Mouse (Mus musculus): ENCODE measurements around the gene Fbxo34.
"Not testable (repeated sequence)": the region's sequence is repeated elsewhere in the genome, so short reads cannot be mapped to it uniquely, and the experiment has no call there.

Fbxo34 gene

DNA sequence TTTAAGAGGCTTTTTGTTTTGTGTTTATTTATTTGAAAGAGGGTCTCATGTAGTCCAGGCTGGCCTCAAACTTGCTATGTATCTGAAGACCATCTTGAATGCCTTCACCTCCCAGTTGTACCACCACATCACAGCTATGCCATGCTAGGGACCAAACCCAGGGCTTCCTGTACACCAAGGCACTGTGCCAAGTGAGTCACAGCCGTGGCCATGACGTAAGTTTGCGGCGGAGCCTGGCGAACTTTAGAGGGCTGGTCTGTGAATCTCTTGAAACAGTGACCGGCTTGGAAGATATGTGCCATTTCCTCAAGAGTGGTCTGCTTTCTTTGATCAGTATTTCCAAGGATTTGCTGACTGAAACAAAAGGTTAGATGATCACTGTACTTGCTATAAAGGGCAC lies 68.4 kb downstream of the Fbxo34 start:
- DNase-seq = peak in 1 of 2 experiments; percentile 17

DNA sequence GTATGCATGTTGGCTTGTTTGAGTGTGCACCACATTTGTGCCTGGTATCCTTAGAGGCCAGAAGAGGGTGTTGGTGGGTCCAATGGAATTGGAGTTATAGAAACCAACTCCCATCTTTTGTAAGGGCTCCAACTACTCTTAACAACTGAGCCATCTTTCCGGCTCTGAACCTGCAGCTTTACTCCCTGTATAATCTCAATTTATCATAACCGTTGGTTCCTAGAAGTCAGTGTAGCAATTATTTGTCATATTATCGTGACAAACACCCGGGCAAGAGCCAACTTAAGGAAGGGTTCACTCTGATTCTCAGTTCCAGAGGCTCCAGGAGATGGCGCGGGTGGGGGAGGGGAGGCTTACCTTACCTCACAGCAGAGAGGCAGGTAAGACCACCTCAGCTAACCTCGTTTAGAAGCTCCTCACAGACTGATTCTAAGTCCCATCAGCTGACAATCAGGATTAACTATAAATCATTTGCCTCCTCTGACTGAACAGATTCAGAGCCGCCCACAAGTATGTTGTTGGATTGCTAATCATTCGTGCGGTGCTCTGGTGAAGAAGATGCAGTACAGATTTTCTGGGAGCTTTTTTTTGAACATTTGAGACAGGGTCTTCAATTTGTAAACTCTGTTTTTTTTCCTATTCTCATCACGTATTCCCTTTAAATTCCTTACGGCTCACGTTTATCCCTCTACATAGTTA lies 70.7 kb downstream of the Fbxo34 start:
- no peak for DNase-seq

DNA sequence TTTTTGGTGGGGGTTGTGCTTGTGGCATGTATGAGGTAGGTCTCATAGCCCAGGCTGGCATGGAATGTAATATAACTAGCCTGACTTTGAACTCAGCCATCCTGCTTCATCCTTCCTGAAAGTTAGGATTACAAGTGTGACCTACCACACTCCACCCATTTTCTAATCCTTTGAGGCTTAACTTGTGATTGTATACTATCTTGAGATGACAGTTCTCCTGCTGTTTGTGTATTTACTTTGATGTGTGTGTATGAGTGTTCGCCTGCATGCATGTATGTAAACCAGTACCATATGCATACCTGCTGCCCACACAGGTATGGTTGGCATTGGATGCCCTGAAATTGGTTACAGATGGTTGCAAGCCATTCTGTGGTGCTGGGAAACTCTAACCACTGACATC lies 71.4 kb downstream of the Fbxo34 start:
- no peak for DNase-seq

DNA sequence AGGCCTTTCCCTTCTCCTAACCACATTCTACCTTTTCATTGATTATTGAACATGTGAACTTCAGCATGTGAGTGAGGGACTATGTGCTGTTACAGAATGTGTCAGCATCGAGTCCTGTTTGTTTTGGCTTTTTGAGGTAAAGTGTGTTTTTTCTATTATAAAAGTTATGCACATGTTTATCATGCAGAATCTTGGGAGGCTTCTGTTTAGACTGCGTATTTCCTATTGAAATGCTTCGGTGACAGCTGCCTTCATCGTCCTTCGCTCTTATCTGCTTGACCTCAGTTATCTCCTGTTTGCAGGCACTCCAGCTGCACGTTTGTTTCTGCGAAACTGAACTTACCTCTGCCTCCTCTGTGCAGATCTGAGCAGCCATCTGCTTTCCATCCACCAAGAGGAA lies 72.1 kb downstream of the Fbxo34 start:
- no peak for DNase-seq

DNA sequence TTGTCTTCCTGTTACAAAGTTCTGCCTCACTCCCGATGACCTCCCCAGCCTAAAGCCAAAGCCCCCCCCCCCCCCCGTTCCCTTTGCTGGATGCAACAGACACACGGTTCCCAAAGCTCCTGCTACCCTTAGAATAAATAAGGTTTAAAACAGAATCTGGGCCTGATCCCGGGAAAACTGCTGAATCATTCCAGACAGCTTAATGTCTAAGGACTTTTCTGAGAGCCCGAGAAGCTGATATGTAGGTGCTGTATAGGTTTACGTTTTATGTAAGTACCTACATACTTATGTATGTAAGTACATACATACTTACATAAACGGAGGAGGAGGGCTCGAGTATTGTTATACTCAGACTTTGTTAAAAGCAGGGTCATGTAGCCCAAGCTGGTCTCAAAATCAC lies 75.2 kb downstream of the Fbxo34 start:
- no peak for DNase-seq

DNA sequence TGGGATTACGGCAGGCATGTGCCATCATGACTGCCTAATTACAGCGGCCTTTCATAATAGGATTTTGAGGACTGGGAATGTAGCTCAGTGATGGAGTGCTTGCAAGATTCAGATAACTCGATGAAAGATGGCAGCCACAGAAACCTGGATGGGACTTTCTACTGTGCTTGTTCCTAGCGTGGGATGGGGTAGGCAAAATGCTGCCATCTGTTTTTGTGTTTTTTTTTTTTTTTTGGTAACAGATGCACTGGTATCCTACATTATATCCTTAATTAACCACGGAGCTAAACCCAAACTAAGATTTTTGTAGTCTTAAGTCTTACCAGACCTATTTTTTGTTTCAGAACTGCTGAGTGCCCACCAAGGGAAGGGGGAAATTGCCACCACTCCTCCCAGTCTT lies 75.6 kb downstream of the Fbxo34 start:
- DNase-seq = no peak

DNA sequence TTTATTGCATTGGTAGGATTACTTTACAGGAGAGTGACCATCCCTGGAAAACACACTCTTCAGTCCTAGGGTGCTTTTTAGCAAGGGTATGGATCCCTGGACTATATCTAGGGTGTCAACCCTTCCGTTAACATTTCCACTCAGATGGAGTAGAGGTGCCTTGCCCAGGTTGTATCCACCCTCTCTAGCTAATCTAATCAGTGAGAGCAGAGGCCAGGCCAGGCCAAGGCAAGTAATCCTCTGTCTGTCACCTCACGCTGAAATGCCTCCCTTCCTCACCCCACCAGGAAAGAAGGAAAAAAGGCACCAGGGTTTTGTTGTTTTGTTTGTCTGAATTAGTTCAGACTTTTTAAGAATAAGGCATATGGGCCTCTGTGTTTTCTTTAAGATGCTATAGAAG lies 77.6 kb downstream of the Fbxo34 start:
- DNase-seq = no peak

DNA sequence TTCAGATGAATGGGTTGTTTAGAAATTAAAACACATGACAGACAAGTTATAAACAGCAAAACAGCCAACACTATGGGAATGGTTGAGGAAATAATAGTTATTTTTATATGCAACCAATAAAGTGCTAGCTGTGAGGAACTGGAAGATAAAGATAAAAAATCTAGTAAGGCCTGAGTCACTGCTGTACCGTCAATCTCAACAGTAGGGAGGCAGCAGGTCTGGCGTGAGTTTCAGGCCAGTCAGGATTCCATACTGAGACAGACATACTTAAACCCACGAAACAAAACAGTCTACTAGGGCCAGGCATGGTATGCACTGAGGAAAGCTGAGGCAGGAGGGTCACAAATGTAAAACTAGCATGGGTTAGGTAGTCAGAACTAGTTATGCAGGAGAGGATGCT lies 78.1 kb downstream of the Fbxo34 start:
- DNase-seq = no peak

DNA sequence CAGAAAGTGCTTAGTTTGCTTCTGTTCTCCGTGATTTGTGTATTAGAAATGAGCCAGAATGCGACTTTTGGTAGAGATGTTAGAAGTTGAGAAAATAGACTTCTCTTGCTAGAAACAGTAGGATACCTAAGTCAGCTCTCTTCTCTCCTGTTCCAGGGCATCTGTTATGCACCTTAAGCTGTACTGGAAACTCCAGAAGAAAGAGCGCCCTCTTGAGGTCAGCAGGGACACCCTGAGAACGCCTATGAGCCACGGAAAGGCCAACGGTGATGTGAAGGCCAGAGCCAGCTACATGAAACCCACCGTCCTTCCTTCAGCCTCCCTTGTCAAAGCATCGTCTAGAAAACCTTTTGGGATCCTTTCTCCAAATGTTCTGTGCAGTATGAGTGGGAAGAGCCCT lies 78.8 kb downstream of the Fbxo34 start:
- peak; percentile 71 to 74 for DNase-seq

DNA sequence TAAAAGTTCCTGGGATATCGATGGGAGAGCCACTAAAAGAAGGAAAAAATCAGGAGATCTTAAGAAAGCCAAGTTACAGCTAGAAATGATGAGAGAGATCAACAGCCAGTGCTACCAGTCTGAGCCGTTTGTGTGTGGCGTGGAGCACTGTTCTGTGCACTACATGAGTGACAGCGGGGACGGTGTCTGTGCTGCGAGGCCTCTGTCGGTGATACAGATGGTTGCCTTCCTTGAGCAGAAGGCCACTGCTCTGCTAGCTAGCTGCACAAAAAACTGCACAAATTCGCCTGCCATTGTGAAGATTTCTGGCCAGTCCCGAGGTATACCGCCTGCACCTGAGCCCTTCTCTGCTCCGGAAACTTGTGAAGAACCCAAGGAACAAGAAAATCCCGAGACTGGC lies 79.4 kb downstream of the Fbxo34 start:
- not testable (repeated sequence) for DNase-seq

DNA sequence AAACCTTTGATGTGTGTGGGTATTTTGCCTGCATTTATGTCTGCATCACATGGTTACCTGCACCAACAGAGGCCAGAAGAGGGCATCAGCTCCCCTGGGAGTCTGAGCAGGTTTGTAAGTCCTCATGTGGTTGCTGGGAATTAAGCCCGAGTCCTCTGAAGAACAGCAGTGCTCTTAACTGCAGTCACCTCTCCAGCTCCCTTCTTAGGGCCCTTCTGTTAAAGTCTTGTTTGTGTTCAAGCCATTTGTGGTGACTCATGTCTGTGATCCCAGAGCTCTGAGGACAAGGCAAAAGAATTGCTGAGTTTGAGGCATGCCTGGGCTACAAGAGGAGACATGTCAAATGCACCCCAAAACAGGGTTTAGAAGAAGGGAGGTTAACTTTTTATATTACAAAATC lies 82.3 kb downstream of the Fbxo34 start:
- no peak for DNase-seq

DNA sequence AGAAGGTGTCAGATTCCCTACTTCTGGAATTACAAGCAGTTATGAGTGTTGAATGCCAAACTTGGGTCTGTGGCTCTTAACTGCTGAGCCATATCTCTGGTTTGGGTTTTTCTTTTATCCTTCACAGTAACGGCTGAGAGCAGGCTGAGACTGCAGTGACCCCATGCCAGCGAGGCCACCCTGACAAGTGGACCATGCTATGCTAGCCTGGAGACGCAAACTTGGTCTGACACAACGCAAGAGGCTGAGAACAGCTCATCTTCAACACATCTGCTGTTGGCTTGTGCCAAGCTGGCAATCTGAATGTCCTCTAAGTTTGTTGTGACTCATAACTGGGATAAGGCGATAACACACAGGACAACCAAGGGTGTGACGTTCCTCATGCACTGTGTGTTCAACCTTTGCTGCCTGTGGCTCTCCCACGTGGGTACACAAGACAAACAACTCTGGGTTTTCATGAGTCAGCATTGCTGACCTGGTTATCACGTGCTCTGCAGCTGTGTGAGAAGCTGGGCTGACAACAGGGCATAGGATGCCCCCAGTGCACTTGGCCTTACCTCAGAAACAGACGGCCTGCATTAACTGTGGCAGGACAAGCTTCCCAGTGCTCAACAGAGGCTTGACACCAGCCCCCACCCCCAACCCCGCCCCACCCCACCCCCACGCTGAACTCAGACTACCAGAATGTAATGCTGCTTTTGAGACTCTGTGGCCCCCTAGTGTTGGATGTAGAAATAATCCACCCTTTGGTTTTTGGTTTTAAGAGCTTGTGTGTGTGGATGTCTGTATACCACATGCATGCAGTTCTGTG lies 83.3 kb downstream of the Fbxo34 start:
- DNase-seq = peak in 1 of 2 experiments; percentile 22

DNA sequence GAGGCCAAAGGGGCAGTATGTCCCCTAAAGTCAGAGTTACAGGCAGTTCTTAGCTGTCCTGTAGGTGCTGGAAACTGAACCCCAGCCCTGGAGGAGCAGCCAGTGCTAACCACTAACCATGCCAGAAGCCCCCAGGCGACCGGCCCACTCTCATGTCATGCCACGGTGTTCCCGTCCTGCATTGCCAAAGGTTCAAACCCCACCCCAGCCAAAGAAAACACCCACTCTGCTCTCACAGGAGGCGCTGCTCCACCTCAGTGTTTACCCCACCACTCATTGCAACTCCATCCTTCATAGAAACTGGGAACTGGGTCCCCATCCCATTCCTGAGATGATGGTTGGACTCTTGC lies 83.9 kb downstream of the Fbxo34 start:
- no peak for DNase-seq

DNA sequence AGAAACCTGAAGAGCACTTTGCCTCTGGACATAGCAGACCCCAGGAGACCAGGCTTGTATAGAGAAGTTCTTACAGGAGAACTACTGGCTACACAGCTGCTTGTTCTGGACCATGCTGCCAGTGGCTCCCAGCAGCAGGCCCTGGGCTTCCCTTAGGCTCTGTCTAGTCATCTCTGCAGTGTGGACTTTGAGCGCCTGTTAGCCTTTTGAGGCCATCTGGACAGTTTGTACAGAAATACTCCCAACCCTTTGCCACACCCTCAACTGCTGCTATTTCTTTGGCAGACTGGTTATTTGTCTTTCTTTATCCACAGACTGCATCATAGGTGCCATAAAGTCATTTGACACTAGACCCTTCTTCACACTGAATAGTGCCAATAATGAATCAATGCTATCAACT lies 84.9 kb downstream of the Fbxo34 start:
- no peak for DNase-seq

DNA sequence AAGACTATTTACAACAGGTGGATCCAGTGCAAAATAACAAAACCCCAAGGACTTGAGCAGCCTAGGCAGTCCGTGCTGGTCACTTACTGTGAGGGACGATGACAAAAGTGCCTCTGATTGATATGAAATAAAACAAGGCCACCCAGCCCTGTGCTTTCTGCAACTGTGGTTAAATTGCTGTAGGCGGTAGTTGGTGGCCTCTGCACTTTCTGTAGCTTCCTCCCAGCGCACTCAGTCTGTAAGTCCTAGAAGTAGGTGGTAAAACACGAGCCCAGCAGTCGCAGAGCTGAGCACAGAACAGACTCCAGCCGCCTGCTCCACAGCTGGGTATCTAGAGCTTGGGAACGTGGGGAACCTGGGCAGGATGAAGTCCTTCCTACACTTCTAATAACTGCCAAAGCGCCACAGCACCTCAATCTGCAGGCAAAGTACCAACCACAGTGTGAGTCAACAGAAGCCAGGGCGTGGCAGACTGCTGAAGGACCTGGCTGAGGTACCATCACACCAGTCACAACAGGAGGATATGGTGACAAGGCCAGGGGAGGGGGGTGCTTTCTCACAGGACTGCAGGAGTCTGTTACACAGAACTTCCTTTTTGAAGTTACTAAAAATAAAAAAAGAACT lies 91.2 kb downstream of the Fbxo34 start:
- DNase-seq = no peak

DNA sequence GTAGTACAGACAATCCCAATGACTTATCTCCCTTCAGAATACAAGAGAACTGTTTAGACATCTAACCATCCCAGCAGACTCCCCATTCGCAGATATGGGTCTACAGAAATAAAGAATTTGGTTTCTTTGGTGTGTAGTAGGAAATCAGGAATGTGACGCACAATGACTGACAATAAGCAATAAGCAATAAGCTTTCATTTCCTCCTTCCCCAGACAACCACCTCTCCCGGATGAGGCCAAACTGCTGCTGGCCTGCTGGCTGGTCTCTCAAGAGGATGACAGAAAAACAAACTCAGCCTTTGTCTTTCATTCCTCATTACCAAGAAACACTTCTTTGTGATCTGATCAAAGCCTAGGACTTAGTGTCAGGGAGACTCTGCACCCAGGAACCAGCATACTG lies 92.1 kb downstream of the Fbxo34 start:
- no peak for DNase-seq

DNA sequence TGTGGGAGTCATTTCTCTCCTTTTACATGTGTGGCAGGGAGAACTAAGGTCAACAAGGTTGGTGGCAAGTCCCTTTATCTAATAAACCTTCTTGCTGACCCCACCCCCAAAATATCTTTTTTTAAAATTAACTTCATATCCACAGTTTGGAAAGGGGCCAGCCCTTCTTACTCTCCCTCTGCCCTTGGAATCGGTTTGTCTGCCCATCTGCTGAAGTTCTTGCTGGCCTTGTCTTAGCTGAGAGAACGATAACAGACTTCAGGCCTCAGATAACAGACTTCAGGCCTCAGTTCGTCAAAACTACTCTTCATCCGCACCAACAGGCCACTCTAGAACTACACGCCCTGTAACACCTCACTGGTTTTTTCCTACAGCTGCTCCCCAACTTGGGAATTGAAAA lies 94.1 kb downstream of the Fbxo34 start:
- DNase-seq = no peak

DNA sequence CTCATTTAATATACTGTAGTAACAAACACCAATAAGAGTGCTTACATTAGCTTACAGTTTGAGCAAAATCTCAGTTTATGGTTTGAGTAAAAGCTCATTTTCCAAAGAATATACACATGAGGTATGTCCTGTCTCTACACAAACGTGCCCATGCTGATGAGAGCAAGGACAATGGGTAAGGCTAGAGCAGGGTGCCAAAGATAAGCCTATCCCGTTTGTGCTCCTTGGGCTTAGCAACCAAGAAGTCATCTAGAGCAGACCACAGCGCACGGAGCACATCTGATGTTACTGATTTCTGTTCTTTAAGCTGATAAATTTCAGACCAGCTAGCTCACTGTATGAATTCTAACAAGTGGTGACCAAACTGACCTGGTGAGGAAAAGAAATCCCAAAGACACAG lies 94.7 kb downstream of the Fbxo34 start:
- no peak for DNase-seq

DNA sequence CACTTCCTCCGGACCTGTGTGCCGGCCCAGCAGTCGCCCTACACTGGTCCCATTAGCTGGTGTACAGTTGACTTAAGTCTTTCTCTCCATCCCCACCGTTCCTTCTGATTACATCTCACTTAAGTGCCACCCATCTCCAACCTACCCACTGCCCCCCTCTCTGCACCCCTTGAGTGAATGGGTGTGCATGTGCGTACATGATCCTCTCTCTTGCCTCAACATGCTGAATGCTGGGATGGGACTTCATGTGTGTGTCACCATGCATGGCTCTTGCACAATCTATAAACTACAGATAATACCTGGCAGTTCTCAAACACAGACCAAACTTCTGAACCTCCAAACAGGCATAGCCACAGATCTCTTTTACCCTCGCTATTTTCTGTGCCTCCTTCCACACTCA lies 101.4 kb downstream of the Fbxo34 start:
- no peak for DNase-seq

DNA sequence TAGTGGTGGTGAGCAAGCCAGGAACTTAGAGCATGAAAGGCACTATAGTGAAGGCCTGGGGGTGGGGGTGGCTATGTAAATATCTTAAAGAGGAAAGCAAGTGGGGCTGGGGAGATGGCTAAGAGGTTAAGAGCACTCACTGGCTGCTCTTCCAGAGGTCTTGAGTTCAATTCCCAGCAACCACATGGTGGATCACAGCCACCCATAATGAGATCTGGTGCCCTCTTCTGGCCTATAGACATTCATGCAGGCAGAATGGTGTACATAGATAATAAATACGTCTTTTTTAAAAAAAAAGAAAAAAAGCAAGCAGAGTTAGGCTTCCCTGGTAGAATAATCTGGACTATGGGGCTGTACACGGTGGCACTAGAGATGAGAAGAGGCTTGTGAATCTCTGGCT lies 103.2 kb downstream of the Fbxo34 start:
- no peak for DNase-seq

DNA sequence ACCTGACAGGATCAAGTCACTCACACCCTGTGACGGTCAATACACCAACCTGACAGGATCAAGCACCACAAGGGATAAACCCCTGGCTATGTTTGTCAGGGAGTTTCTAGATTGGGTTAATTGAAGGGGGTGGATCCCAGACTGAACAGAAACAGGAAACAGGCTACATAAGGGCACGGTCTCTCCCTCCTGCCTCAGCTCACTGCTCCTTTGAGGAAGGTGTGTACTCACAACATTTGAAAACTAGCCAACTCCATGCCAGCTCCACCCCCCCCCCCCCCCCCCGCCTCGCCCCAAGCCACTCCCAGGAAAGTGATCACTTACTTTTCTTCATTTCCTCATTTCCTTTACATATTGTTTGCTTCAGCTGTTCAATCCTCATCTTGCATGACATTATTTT lies 104.0 kb downstream of the Fbxo34 start:
- no peak for DNase-seq

DNA sequence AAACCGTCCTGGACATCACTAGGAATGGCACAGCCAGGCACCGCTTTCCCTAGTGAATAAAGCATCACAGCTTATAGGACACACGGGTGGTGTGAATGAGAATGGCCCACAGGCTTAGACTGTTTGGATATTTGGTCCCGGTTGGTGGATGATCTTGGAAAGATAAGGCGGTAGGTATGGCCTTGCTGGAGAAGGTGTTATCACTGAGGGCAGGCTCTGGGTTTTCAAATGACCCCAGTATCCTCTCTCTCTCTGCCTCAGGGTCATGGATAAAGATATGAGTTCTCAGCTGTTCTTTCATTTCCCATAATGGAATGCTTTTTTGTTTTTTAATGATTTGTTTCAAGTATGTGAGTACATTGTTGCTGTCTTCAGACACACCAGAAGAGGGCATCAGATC lies 105.0 kb downstream of the Fbxo34 start:
- no peak for DNase-seq

DNA sequence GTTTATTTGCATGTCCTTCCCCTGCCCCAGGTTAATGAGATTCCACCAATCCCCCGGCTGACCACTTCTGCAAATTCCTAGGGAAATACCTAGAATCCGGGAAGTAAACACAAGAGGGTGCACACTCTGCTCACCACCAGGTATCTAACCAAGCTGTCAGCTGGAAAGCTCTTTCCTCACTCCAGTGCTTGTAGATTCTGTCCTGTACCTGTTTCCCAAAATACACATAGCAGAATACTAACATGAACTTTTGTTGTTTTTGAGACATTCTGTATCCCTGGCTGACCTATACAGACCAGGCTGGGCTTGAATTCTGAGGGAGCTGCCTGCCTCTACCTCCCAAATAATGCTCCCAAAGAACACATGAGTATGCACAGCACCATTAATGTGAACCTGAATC lies 110.5 kb downstream of the Fbxo34 start:
- DNase-seq = no peak

DNA sequence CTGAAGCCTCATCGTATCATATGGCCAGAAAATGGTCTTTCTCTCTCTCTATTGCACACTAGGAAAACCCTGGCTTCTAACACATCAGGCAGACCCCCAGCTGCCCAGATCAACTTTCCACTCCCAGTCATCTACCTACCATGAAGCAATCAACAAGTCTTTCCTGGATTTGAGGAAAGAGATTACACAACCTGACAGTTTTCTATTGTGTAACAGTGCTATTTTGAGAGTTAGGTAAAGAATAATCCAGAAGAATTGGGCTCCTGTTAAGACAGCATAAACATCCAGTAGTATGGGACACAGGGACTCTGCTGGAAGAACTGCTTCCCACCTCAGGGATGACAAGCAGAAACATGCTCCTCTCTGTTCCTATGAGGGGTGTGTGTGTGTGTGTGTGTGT lies 112.3 kb downstream of the Fbxo34 start:
- no peak for DNase-seq

All from cerebellum, adult 18-20 months (tissue).